Mouse (Mus musculus) CD8-positive naive resting alpha-beta T cell, adult 2 months (primary cell): ENCODE data around the gene Rfk.

Experiments
- DNase-seq, 2 experiments: peaks; one replicate each; pipeline ENCODE4 v3.0.0; 2022; ENCODE audit warnings: low read depth in 2 of 2, low spot score in 2 of 2

Rfk gene

DNA sequence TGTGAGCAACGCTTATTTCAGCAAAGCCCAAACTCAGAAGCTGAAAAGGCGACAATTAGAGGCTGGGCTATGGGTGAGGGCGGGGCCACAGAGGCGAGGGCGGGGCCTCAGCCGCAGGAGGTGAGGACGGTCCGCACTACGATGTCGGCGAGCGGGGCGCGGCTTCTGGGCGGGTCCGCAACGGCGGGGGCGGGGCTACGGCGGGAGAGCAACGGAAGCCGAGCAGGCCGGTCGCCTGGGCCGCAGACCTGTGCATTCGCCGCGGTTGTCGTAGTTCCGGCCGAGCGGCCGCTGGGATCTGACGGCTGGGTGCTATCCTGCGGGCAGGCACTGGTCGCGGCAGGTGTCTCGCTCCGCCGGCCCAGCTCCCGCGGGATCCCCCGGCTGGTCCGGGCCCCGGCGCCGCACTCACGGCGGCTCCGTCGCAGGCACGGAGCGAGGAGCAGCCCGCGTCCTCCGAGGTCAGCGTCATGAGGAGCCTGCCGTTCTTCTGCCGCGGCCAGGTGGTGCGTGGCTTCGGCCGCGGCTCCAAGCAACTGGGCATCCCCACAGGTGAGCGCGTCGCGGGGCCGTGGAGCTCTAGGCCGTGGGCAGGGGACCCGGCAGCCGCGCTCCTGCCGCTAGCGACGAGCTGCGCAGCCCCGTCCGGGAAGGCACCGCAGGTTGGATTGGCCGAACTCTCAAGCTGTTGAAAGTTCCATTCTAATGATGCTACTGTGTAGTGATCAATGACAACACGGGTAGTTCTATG, at the start of gene Rfk:
Gene Rfk (plus strand): TSS at position 203 of the 751 bp plus-strand sequence.
- peak; percentile 72 to 81 for DNase-seq

GRCm38 (mm10) chr19:17344881-17345280, 49.0 kb upstream of the Rfk start:
- DNase-seq, result no peak

- DNase-seq, result no peak
Measured at GRCm38 (mm10) chr19:17346716-17347474, 46.9 kb upstream of the Rfk start.

DNA sequence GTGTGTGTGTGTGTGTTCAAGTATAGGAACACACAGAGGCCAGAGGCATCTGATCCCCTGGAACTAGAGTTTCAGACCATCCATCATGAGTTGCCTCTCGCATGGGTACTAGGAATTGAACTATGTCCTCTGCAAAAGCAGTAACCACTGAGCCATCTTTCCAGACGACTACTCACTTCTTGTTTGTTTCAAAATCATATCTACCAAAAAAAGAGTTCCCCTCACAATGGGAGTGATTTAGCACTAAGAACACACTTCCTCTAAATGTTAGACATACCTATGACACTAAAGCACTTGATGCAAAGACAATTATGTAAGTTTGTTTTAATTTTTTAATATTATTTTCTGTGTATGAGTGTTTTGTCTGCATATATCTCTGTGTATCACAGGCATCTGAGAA, 46.0 kb upstream of the Rfk start:
- no peak for DNase-seq

DNA sequence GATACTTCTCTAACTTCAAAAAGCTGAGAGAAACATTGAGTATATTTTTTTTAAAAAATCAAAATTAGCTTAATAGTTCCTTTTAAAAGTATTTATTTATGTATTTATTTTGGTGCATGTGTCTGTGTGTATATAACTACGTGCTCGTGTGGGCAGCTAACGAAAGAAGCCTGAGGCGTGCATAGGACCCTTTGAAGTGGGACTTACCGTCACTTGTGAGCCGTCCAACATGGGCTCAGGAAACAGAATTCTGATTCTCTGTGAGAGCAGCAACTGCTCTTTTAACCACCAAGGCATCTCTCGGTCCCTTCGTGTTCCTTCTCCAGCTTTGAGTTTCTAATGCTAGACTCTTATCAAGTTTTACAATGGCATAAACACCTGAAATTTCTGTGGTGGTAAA, 40.1 kb upstream of the Rfk start:
- DNase-seq, result no peak

DNA sequence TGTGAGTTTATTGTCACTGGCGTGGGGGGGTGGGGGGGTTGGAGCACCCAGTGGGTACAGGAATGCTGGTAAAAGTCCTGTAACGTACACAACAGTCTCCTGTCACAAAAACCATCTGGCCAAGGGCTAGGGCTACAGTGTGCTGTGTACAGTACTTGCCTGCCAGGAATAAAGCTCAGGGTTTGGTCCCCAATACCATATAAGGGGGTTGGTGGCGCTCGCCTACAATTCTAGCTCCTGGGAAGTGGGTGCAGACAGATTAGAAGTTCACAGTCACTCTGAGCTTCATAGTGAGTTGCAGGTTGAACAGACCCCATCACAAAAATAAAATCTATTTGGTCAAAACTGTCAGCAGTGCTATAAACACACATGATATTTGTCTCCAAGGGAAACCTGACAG, 39.5 kb upstream of the Rfk start:
- DNase-seq, result no peak

DNA sequence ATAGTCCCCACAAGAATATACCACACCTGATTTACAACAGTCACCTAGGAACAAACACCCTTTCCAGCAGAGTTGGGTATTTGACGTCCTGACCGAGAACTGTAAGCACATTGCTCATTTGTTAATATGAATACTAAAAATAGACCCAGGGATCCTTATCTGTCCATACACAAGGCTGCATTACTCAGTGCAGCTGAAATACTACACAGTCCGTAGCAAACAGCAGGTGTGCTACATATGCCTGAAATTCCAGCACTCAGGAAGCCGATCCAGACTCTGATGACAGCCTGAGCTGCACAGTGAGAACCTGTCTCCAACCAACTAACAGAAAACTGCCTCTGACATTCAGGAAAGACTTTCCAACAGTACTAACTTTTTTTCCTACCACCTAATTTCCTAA, 39.0 kb upstream of the Rfk start:
- no peak for DNase-seq

- DNase-seq, result no peak
Measured at GRCm38 (mm10) chr19:17355361-17355760, 38.5 kb upstream of the Rfk start.

GRCm38 (mm10) chr19:17355950-17356867, 37.6 kb upstream of the Rfk start:
- DNase-seq, result no peak

GRCm38 (mm10) chr19:17356932-17357331, 36.9 kb upstream of the Rfk start:
- no peak for DNase-seq

DNA sequence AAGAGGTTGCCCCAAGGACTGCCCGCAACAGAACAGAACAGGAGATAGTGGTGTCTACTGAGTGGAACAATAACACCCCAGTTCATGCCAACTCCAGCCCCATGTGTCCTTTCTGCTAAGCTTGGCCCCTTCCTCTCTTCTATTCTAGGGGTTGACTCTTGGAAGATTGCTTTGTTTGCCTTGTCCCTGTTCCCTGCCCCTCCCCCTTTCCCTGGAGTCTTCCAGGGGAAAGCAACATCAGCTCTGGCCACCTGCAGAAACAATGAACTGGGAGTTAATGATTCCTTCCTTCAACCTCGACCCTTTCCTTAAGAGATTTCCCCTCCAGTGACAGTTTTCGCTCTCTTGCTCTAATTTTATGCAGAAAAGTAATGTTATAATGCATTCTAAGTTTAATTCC, 36.5 kb upstream of the Rfk start:
- DNase-seq, result no peak

GRCm38 (mm10) chr19:17359315-17359890, 34.4 kb upstream of the Rfk start:
- no peak for DNase-seq

DNA sequence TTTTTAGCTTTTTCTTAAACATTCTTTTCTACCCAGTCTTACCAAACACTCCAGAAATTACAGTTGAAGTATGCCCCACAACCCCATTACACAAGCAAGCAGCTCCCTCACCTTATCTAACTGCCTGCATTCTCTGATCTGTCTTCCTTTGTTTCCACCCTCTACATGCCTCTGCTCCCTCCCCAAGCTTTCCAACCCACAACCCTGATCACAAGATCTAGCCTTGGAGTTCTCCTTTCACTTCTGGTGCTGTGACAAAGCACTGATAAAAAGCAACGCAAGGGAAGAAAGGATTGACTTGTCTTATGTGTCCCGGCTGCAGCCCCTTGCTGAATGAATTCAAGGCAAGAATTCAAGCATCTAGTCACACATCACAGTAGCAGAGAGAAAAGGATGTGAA, 32.7 kb upstream of the Rfk start:
- no peak for DNase-seq

DNA sequence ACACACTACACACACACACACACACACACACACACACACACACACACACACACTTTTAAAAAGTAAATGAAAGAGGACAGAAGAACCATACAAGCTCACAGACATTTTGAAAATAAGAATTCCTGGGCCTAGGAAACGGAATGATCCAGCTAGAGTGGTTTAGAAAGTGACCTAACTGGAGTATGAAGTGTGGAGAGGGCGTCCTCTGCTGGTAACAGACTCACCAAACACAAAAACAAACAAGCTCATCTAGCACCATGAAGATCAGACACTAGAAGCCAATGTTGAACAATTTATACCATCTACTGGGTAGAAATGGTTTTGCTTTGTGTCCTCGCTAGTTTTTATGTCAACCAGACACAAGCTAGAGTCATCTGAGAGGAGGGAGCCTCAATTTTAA, 29.1 kb upstream of the Rfk start:
- no peak for DNase-seq

GRCm38 (mm10) chr19:17366364-17367090, 27.3 kb upstream of the Rfk start:
- DNase-seq, result no peak

DNA sequence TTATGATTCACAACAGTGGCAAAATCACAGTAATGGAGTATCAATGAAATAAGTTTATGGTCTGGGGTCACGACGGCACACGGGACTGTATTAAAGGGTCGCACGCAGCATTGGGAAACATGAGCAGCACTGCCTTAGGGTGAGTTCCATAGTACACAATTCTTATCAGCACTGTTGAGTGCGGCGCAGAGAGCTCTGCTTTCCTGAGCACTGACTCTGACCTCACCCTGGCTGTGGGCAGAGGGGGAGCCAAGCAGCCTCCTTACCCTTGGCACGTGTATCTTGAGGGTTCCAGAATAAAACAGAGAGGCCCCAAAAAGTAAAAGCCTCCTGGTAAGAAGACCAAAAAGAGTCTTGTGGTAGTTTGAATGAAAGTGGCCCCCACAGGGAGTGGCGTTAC, 25.3 kb upstream of the Rfk start:
- no peak for DNase-seq

- DNase-seq, result no peak
Measured at GRCm38 (mm10) chr19:17369581-17369980, 24.3 kb upstream of the Rfk start.

GRCm38 (mm10) chr19:17372701-17373100, 21.1 kb upstream of the Rfk start, which contains the start of gene Gcnt1:
Gcnt1 (minus strand) TSS chr19:17372844.
- DNase-seq, result no peak

GRCm38 (mm10) chr19:17378845-17379244, 15.0 kb upstream of the Rfk start:
- DNase-seq, result no peak

DNA sequence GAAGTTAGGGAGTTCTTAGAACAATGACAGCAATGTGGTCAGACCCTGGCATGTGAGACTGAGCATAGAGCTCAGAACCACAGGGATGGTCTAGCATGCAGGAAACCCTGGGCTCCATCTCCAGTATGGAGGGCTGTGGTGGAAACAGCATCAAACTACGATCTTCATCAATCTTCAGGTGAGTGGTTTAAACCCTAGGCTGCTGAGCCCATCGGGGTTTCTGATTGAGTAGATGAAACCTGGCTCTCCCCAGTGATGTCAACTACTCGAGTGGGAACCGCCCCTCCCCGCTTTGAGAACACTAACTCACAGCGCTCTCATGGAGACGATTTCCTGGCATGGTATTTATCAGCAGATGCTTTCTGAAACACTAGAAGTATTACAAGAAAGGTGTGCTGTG, 13.3 kb upstream of the Rfk start:
- no peak for DNase-seq
